Mouse (Mus musculus): ENCODE measurements around the gene Cdyl. TPM values are rescaled to one million over a fixed set of nuclear protein-coding genes. Genes with fewer than 3 reads are reported as not detected.

Cdyl gene
- polyA plus RNA-seq, 1 experiment from 2014 or later, result 11.8 TPM

- Histone ChIP-seq H3K36me3 (ENCODE audit: control insufficient read depth, insufficient read depth, low read length) (no peaks in the 10 kb centered on the region), H3K4me3 (ENCODE audit: low read depth, low read length) (no peak overlapping the region), H3K9me3 (ENCODE audit: control insufficient read depth, low read length) (no peaks in the 10 kb centered on the region), H3K4me2 (no peak overlapping the region), H3K4me1 (ENCODE audit: control insufficient read depth, insufficient read depth, low read length) (peaks cover 3% of the 10 kb centered on the region; the same call in 1 of the 2 replicates), H3K27me3 (ENCODE audit: control insufficient read depth, insufficient read depth, low read length) (no peaks in the 10 kb centered on the region), H3K27ac (ENCODE audit: low read depth, low read length) (no peak overlapping the region), H3K9ac (ENCODE audit: low read length) (no peak overlapping the region)
- WGBS, result 36% methylated on average over 2 of the region's 2 CpGs
- DNase-seq (ENCODE audit: low spot score, missing footprints), result no peak
- no peak for ATAC-seq (ENCODE audit: low FRiP score)
Observed at GRCm38 (mm10) chr13:35765817-35766216, 106.2 kb downstream of the Cdyl start.

GRCm38 (mm10) chr13:35769673-35770072, 110.0 kb downstream of the Cdyl start:
- Histone ChIP-seq H3K36me3 (ENCODE audit: control insufficient read depth, insufficient read depth, low read length) (no peaks in the 10 kb centered on the region), H3K4me2 (no peak overlapping the region), H3K27ac (ENCODE audit: low read depth, low read length) (no peak overlapping the region), H3K27me3 (ENCODE audit: control insufficient read depth, insufficient read depth, low read length) (no peaks in the 10 kb centered on the region), H3K4me1 (ENCODE audit: control insufficient read depth, insufficient read depth, low read length) (peaks cover 3% of the 10 kb centered on the region; the same call in 1 of the 2 replicates), H3K9me3 (ENCODE audit: control insufficient read depth, low read length) (no peaks in the 10 kb centered on the region), H3K9ac (ENCODE audit: low read length) (no peak overlapping the region), H3K4me3 (ENCODE audit: low read depth, low read length) (no peak overlapping the region)
- no peak for DNase-seq (ENCODE audit: low spot score, missing footprints)
- no peak for ATAC-seq (ENCODE audit: low FRiP score)
- 44% methylated on average over 2 of the region's 2 CpGs for WGBS

DNA sequence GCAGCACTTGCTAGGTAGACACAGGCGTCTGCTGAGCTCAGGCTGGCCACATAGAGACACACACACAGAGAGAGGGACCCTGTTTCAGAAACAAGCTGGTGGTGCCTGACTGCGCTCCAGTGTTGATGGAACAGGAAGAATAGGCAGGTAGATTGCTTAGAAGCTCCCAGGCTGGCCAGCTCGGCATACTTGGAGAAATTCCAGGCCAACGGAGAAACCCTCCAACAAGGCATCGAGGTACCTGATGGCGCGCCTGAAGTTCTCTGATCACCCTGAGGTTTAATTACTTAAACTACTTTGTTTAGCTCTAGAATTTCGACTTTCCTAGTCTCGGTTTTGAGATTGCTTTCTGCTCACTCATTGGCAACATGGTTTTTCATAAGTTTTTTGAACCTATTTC, 110.8 kb downstream of the Cdyl start:
- no peak for ATAC-seq (ENCODE audit: low FRiP score)

DNA sequence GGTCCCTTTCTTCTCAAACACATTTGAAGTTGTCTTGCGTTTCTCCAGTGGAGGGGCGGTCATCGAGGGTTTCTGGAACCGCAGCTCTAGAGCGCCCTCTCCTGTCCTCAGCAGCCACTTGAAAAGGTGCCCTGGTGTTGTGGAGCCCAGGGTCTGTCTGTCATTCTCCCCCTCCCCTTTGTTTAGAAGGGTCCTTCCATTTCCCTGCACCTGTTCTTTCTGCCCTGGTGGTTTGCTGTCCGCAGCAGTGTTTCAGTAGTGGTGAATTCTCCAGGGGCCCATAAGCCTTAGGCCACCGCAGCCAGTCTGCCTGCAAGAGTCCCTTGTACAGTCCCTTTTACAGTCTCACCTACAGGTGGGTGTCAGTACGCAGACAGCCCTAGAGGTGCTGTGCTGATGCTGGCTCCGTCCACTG, 112.3 kb downstream of the Cdyl start:
- no peak overlapping the region for H3K27ac ChIP-seq (ENCODE audit: low read depth, low read length)
- no peak overlapping the region for H3K9ac ChIP-seq (ENCODE audit: low read length)
- no peak overlapping the region for H3K4me3 ChIP-seq (ENCODE audit: low read depth, low read length)
- H3K4me2 ChIP-seq, result no peak overlapping the region
- H3K9me3 ChIP-seq (ENCODE audit: control insufficient read depth, low read length), result no peaks in the 10 kb centered on the region
- no peaks in the 10 kb centered on the region for H3K27me3 ChIP-seq (ENCODE audit: control insufficient read depth, insufficient read depth, low read length)
- no peaks in the 10 kb centered on the region for H3K36me3 ChIP-seq (ENCODE audit: control insufficient read depth, insufficient read depth, low read length)
- H3K4me1 ChIP-seq (ENCODE audit: control insufficient read depth, insufficient read depth, low read length), result no peaks in the 10 kb centered on the region
- 66% methylated on average over 9 of the region's 9 CpGs for WGBS
- DNase-seq (ENCODE audit: low spot score, missing footprints) (peak; percentile 87), ATAC-seq (ENCODE audit: low FRiP score) (0 out of 2 replicates have a peak, but pooled peaks have one; percentile 35)

More for the DNA sequence above, 110.8 kb downstream of the Cdyl start:
- no peaks in the 10 kb centered on the region for H3K36me3 ChIP-seq (ENCODE audit: control insufficient read depth, insufficient read depth, low read length)
- H3K4me2 ChIP-seq, result no peak overlapping the region
- no peak overlapping the region for H3K9ac ChIP-seq (ENCODE audit: low read length)
- H3K27me3 ChIP-seq (ENCODE audit: control insufficient read depth, insufficient read depth, low read length), result no peaks in the 10 kb centered on the region
- no peak overlapping the region for H3K4me3 ChIP-seq (ENCODE audit: low read depth, low read length)
- 88% methylated on average over 9 of the region's 9 CpGs for WGBS
- H3K9me3 ChIP-seq (ENCODE audit: control insufficient read depth, low read length), result no peaks in the 10 kb centered on the region
- no peak overlapping the region for H3K27ac ChIP-seq (ENCODE audit: low read depth, low read length)
- H3K4me1 ChIP-seq (ENCODE audit: control insufficient read depth, insufficient read depth, low read length), result peaks cover 3% of the 10 kb centered on the region; the same call in 1 of the 2 replicates
- no peak for DNase-seq (ENCODE audit: low spot score, missing footprints)

DNA sequence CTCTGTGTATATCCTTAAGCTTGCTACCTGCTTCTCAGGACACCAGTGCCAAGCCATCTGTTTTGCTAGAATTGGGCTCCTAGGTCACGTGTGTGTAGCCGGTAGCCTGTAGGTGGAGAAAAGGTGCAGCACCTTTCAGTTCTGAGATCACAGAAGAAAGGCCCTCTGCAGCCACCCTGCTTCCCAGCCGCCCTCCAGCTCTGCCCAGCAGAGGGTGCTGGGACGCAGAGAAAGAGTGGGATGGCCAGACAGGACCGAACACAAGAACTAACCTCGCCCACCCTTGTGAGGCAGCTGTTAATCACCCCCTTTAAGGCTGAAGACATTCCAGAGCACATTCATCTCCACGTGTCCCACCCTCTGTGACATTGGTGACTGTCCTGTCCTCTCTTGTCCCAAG, 114.1 kb downstream of the Cdyl start:
- H3K4me2 ChIP-seq, result no peak overlapping the region
- H3K9ac ChIP-seq (ENCODE audit: low read length), result no peak overlapping the region
- WGBS, result 54% methylated on average over 7 of the region's 7 CpGs
- H3K27me3 ChIP-seq (ENCODE audit: control insufficient read depth, insufficient read depth, low read length), result no peaks in the 10 kb centered on the region
- H3K9me3 ChIP-seq (ENCODE audit: control insufficient read depth, low read length), result no peaks in the 10 kb centered on the region
- H3K4me3 ChIP-seq (ENCODE audit: low read depth, low read length), result no peak overlapping the region
- ATAC-seq (ENCODE audit: low FRiP score) (no peak), DNase-seq (ENCODE audit: low spot score, missing footprints) (no peak)
- H3K36me3 ChIP-seq (ENCODE audit: control insufficient read depth, insufficient read depth, low read length), result no peaks in the 10 kb centered on the region
- no peak overlapping the region for H3K27ac ChIP-seq (ENCODE audit: low read depth, low read length)
- no peaks in the 10 kb centered on the region for H3K4me1 ChIP-seq (ENCODE audit: control insufficient read depth, insufficient read depth, low read length)

- Histone ChIP-seq H3K4me1 (ENCODE audit: control insufficient read depth, insufficient read depth, low read length) (no peaks in the 10 kb centered on the region), H3K27ac (ENCODE audit: low read depth, low read length) (no peak overlapping the region), H3K9ac (ENCODE audit: low read length) (no peak overlapping the region), H3K9me3 (ENCODE audit: control insufficient read depth, low read length) (no peaks in the 10 kb centered on the region), H3K4me3 (ENCODE audit: low read depth, low read length) (no peak overlapping the region), H3K27me3 (ENCODE audit: control insufficient read depth, insufficient read depth, low read length) (no peaks in the 10 kb centered on the region), H3K36me3 (ENCODE audit: control insufficient read depth, insufficient read depth, low read length) (no peaks in the 10 kb centered on the region), H3K4me2 (no peak overlapping the region)
- 96% methylated on average over 7 of the region's 7 CpGs for WGBS
- ATAC-seq (ENCODE audit: low FRiP score) (no peak), DNase-seq (ENCODE audit: low spot score, missing footprints) (no peak)
Observed at GRCm38 (mm10) chr13:35776123-35776522, 116.5 kb downstream of the Cdyl start.

- Histone ChIP-seq H3K27ac (ENCODE audit: low read depth, low read length) (no peak overlapping the region), H3K9ac (ENCODE audit: low read length) (no peak overlapping the region), H3K27me3 (ENCODE audit: control insufficient read depth, insufficient read depth, low read length) (no peaks in the 10 kb centered on the region), H3K4me1 (ENCODE audit: control insufficient read depth, insufficient read depth, low read length) (no peaks in the 10 kb centered on the region), H3K36me3 (ENCODE audit: control insufficient read depth, insufficient read depth, low read length) (no peaks in the 10 kb centered on the region), H3K9me3 (ENCODE audit: control insufficient read depth, low read length) (no peaks in the 10 kb centered on the region), H3K4me2 (no peak overlapping the region), H3K4me3 (ENCODE audit: low read depth, low read length) (no peak overlapping the region)
- ATAC-seq (ENCODE audit: low FRiP score) (no peak), DNase-seq (ENCODE audit: low spot score, missing footprints) (no peak)
- 81% methylated on average over 3 of the region's 3 CpGs for WGBS
Observed at GRCm38 (mm10) chr13:35780714-35781113, 121.1 kb downstream of the Cdyl start.

DNA sequence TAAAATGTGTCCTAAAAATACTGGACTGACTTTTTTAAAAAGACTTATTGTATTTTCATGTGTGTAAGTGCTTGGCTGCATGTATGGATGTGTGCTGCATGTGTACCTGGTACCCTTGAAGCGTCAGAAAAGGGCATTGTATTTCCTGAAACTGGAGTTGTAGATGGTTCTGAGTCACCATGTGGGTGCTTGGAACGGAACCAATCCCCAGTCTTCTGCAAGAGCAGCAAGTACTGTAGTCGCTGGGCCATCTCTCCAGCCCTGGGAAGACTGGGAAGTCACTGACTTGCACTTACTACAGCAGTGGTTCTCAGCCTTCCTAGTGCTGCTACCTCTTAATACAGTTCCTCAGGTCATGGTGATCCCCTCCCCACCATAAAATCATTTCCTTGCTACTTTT, 122.1 kb downstream of the Cdyl start:
- no peak overlapping the region for H3K9ac ChIP-seq (ENCODE audit: low read length)
- no peak overlapping the region for H3K4me3 ChIP-seq (ENCODE audit: low read depth, low read length)
- no peak overlapping the region for H3K27ac ChIP-seq (ENCODE audit: low read depth, low read length)
- H3K36me3 ChIP-seq (ENCODE audit: control insufficient read depth, insufficient read depth, low read length), result no peaks in the 10 kb centered on the region
- no peak overlapping the region for H3K4me2 ChIP-seq
- DNase-seq (ENCODE audit: low spot score, missing footprints), result no peak
- no peaks in the 10 kb centered on the region for H3K4me1 ChIP-seq (ENCODE audit: control insufficient read depth, insufficient read depth, low read length)
- H3K27me3 ChIP-seq (ENCODE audit: control insufficient read depth, insufficient read depth, low read length), result no peaks in the 10 kb centered on the region
- no peaks in the 10 kb centered on the region for H3K9me3 ChIP-seq (ENCODE audit: control insufficient read depth, low read length)
- 73% methylated on average over 3 of the region's 3 CpGs for WGBS
- no peak for ATAC-seq (ENCODE audit: low FRiP score)

DNA sequence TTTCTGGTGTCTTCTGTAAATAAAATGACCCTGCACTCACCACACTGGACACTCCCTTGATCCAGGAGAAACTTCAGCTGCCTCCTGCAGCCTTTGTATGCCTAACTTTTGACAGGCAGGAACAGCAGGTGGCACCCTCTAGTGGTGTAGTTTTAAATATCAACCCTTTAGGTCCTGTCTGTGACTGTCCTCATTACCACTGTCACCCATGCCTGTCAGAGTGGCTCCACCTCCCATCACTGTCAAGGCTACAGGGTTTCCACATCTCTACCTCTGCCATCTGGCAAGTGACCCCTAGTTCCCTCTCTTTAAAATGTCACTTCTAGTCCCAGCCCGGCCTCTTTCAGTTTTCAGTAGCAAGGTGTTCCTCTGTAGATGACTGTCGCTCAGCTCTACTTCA, 123.3 kb downstream of the Cdyl start:
- Histone ChIP-seq H3K4me3 (ENCODE audit: low read depth, low read length) (no peak overlapping the region), H3K4me2 (no peak overlapping the region), H3K9ac (ENCODE audit: low read length) (no peak overlapping the region), H3K27ac (ENCODE audit: low read depth, low read length) (no peak overlapping the region), H3K9me3 (ENCODE audit: control insufficient read depth, low read length) (no peaks in the 10 kb centered on the region), H3K4me1 (ENCODE audit: control insufficient read depth, insufficient read depth, low read length) (no peaks in the 10 kb centered on the region), H3K36me3 (ENCODE audit: control insufficient read depth, insufficient read depth, low read length) (no peaks in the 10 kb centered on the region), H3K27me3 (ENCODE audit: control insufficient read depth, insufficient read depth, low read length) (no peaks in the 10 kb centered on the region)
- WGBS, result 89% methylated on average over 2 of the region's 2 CpGs
- ATAC-seq (ENCODE audit: low FRiP score) (peak; percentile 68), DNase-seq (ENCODE audit: low spot score, missing footprints) (peak; percentile 92)

DNA sequence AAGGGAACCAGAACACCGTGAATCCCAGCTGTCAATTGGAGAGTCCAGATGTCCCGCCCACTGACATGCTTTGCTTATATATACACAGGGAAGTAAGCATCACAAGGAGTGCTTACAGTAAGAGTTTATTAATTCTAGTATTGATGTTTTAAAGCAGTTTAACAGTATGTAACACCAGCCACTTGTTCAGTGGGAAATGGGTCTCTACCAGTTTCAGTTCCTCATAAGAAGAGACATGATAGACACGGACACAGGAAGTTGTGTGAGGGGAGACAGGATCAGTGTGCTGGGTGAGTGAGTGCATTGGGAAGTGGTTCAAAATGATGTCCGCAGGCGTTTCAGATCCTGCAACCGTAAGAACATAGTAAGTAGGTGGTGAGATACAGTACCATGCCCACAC, 123.9 kb downstream of the Cdyl start:
- ATAC-seq (ENCODE audit: low FRiP score) (no peak), DNase-seq (ENCODE audit: low spot score, missing footprints) (no peak)
- WGBS, result 91% methylated on average over 6 of the region's 6 CpGs
- H3K4me3 ChIP-seq (ENCODE audit: low read depth, low read length), result no peak overlapping the region
- H3K36me3 ChIP-seq (ENCODE audit: control insufficient read depth, insufficient read depth, low read length), result no peaks in the 10 kb centered on the region
- no peak overlapping the region for H3K9ac ChIP-seq (ENCODE audit: low read length)
- no peaks in the 10 kb centered on the region for H3K4me1 ChIP-seq (ENCODE audit: control insufficient read depth, insufficient read depth, low read length)
- H3K27me3 ChIP-seq (ENCODE audit: control insufficient read depth, insufficient read depth, low read length), result no peaks in the 10 kb centered on the region
- H3K9me3 ChIP-seq (ENCODE audit: control insufficient read depth, low read length), result no peaks in the 10 kb centered on the region
- no peak overlapping the region for H3K27ac ChIP-seq (ENCODE audit: low read depth, low read length)
- no peak overlapping the region for H3K4me2 ChIP-seq

All from midbrain, embryonic 11.5 days (tissue).